Mouse (Mus musculus) forelimb bud, embryonic 11.5 days (tissue): Measurements from ENCODE around the gene Gm12830.

Experiments used
- DNase-seq: peaks from one replicate; pipeline ENCODE4 v3.0.0-alpha.2; 2012; ENCODE audit warnings: low read depth, low spot score

Gene Gm12830

GRCm38 (mm10) chr4:114844600-114844999 lies 23.1 kb downstream of the Gm12830 start:
- no peak for DNase-seq

- no peak for DNase-seq
These were observed 24.1 kb downstream of the Gm12830 start for GRCm38 (mm10) chr4:114845622-114846021.

- no peak for DNase-seq
These were observed 25.2 kb downstream of the Gm12830 start for GRCm38 (mm10) chr4:114846723-114847122.

GRCm38 (mm10) chr4:114853968-114854367 lies 32.4 kb downstream of the Gm12830 start:
- DNase-seq = peak; percentile 28

GRCm38 (mm10) chr4:114858426-114858825 lies 36.9 kb downstream of the Gm12830 start:
- no peak for DNase-seq

- DNase-seq = no peak
These were observed 41.6 kb downstream of the Gm12830 start for GRCm38 (mm10) chr4:114863166-114863565.

GRCm38 (mm10) chr4:114869765-114870490 lies 48.4 kb downstream of the Gm12830 start:
- no peak for DNase-seq

GRCm38 (mm10) chr4:114876441-114876972 lies 55.0 kb downstream of the Gm12830 start:
- no peak for DNase-seq

GRCm38 (mm10) chr4:114882232-114882631 lies 60.7 kb downstream of the Gm12830 start:
- no peak for DNase-seq

GRCm38 (mm10) chr4:114897853-114898252 lies 76.3 kb downstream of the Gm12830 start:
- no peak for DNase-seq

GRCm38 (mm10) chr4:114899885-114900284 lies 78.4 kb downstream of the Gm12830 start:
- DNase-seq = no peak

GRCm38 (mm10) chr4:114900866-114901642 lies 79.5 kb downstream of the Gm12830 start:
- DNase-seq = no peak

GRCm38 (mm10) chr4:114901643-114902351 lies 80.3 kb downstream of the Gm12830 start:
- DNase-seq = no peak

GRCm38 (mm10) chr4:114902641-114903421 lies 81.3 kb downstream of the Gm12830 start:
- DNase-seq = no peak

GRCm38 (mm10) chr4:114903422-114903782 lies 81.9 kb downstream of the Gm12830 start:
- no peak for DNase-seq

- no peak for DNase-seq
These were observed 84.0 kb downstream of the Gm12830 start for GRCm38 (mm10) chr4:114905501-114905900.
